Mouse (Mus musculus): ENCODE measurements around the gene Pi4kb.
"Not testable (repeated sequence)": the region's sequence is repeated elsewhere in the genome, so short reads cannot be mapped to it uniquely, and the experiment has no call there.

Pi4kb gene
- long read RNA-seq, experiment 1, partial matches to known transcripts: 2 of 9 reads
- long read RNA-seq, experiment 1, other reads (novel, unspliced or antisense): 4 of 9 reads
- long read RNA-seq, experiment 2, partial matches to known transcripts: 5 of 12 reads
- long read RNA-seq, experiment 2, other reads (novel, unspliced or antisense): 6 of 12 reads

DNA sequence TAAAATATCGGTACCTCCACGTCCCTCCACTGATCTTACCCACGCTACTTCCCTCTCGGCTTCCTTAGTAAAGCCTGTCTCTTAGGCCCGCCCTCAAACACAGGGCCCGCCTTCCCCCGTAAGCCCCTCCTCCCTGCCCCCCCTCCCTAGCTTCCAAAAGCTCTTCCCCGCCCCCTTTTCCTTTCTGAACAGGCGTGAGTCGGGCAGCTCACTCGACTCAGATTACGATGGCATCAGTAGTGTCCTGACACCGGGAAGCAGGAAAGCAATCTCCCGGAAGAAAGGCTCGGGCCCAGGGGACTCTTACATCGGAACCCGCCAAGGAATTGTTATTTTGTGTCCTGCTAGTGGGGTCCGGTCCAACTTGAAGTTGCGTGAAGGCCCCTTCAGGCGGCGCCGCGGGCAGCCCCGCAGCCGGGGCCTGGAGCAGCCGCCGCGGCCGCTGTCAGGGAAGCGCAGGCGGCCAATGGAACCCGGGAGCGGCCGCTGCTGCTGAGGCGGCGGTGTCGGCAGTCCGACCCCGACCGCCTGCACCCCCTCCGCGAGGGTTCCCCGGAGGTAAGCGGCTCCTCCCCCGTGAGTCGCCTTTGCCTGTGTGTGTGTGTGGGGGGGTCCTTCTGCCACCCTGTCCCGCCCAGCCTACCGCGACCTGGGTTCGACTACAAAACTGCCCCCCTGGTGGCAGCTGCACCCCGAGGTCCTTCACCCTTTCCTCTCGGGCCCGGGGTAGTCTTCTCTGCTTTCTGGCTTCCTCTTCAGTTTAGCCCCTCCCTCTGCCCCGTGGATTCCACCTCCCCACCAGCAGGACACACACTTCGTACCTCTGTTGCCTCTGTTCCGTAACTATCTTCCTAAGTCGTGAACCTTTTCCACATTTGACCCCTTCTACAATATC is at the start of gene Pi4kb:
Gene Pi4kb (plus strand): TSS at position 204 of the 895 bp plus-strand sequence.
- intact Hi-C loops (cut with DNase I): no loop called here

DNA sequence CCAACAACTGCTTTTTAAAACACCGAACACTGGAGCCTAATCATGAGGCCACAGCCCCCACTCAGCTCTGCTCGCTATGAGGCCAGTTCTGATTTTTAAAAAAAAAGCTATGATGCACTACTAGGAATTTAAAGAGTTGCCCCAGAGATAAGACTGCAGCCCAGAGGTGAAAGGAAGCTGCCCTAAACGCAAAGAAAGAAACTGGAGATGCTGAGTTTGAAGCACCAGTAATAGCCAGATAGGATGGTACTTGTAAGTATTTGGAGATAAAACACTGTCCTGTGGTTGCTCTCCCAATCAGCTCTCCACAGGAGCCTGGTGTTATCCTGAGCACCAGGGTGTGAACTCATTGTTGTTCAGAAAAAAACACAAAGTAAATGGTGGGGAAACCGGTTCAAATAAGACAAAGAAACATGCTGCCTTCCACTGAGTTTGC is 48.2 kb upstream of the Pi4kb start:
- intact Hi-C loops (cut with DNase I): not testable (repeated sequence)

DNA sequence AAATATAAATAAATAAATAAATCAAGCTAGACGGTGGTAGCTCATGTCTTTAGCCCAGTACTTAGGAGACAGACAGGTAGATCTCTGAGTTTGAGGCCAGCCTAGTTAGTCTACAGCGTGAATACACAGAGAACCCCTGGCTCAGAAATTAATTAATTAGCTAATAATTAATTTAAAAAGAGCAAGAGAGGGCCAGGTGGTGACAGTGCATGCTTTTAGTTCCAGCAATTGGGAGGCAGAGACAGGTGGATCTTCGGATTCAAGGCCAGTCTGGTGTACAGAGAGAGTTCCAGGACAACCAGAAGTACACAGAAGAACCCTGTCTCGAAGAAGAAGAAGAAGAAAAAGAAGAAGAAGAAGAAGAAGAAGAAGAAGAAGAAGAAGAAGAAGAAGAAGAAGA is 45.6 kb upstream of the Pi4kb start:
- intact Hi-C loops (cut with DNase I): not testable (repeated sequence)

DNA sequence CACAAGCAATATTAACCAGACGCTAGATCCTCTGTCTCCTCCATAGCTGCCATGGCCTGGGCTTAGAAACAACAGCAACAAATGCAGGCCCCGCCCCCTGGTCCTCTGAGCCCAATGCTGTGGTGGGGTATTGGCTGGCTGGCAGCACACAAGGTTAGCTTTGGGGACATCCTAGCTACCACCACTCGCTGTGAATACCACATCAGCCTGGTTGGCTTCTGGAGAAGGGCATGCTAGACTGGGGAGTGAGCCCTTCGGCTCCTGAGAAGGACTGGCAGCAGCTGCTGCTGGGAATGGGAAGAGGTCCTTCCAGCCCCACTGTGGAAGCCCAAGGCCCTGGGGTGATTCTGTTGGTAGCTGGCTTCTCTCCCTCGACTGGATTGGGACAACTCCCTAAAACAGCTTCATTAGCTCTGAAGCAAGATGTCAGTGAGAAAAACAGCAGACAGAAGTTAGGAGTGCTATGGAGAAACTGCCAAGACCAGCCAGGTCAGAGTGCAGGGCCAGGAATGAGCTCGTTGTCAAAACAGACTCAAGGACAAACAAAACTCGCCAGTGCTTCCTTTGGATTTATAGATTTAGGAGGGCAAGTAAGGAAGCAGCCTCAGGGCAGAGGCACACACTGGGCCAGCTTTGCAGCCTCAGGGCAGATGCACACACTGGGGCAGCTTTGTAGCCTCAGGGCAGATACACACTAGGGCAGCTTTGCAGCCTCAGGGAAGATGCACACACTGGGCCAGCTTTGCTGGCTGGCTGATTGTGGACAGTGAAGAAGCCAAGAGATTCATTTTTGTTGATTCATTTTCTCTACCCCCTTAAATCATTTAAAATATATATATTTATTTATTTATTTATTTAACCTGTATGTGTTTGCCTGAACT is 43.9 kb upstream of the Pi4kb start:
- intact Hi-C loops (cut with DNase I): not testable (repeated sequence)

DNA sequence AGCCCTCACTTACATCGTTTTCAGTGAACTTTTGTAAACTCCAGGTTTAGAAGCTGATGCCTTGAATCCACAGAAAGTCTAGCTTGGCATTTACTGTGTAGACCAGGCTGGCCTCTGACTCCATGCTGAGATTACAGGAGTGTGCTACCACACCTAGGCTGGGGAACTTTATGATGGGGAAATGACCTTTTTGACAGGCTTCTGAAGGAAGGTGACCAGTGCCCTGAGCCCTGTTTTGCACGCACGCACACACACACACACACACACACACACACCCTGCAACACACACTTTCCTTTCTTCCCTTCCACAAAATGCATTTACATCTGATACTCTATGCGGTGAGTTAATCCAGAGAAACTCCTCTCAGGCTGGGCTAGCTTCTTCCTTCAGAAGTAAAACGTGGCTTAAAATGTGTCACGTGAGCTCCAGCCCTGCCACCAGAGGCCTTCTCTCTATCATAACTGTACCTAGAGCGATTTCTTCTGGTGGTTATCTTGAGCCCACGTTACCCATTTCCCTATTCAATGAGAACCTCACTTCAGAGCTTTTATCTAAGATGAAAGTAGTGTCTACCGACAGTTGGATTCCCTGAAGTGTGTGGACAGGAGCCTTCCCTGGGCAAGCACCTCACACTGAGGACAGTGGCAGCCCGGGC is 43.0 kb upstream of the Pi4kb start:
- intact Hi-C loops (cut with DNase I): not testable (repeated sequence)

DNA sequence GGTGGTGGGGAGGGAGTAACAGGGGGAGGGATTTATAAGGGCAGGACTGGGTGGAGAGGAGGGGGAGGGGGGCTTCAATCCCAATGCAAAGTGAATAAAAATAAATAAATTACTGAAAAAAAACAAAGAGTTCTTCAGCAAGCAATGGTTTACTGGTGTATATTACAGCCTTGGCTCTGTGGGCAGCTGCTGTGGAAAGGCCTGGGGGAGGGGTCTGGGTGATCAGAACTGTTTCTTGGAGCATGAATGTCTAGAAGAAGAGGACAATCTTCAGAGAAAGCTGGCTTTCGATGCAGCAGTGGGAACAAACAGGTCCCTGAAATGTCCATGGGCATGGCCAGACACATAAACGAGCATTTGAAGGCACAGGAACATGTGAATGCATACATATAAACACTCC is 42.3 kb upstream of the Pi4kb start:
- intact Hi-C loops (cut with DNase I): not testable (repeated sequence)

DNA sequence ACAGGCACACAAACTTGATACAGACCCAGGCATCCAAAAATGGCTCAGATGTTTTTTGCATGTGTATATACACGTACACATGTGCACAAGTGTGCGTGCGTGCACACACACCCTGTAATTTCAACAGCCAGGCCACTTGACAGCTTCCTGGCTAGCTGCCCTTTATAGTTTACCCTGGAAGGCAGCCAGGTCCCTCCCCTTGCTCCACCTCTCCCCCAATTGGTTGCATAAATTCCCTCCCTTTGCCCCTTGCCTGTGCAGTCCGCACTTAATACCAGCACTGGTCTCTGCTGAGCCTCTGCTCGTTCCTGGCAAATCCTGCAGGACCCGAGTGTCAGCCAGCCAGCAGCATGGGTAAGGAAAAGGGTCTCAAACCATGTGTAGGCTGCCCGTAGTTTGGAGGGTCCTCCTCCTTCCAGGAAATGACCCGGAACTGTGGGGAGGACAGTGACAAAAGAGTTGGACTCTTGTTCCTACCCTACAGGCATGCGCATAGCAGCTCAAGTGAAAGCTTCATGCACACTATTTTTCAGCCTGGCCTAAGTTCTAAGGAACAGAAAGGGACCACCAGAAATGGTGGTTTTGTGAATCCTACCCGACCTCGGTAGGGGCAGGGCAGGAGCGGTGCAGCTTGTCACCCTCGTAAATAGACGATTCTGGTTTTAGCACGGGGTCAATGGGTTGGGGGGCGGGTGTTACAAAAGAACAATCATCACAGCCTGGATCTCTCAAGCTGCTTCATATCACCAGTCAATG is 41.5 kb upstream of the Pi4kb start, which contains the start of gene Selenbp1:
Gene Selenbp1 (plus strand): TSS at position 248 of the 756 bp plus-strand sequence.
- intact Hi-C loops (cut with DNase I): no loop called here

DNA sequence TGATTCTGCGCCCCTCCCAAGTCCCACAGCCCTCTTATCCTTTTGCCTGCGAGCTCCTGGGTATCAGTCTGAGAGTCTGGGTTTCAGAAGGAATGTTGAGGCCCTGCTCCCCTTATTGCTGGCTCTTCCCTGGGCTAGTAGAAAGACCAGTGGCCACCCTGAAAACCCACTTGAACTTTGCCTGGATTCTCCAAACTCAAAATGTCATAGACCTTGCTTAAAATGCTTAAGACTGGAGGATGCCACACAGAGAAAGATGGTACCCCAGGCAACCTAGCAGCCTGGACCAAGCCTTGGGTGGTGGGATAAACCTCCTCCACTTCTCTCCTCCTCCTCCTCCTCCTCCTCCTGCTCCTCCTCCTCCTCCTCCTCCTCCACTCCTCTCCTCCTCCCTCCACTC is 40.9 kb upstream of the Pi4kb start:
- intact Hi-C loops (cut with DNase I): not testable (repeated sequence)

DNA sequence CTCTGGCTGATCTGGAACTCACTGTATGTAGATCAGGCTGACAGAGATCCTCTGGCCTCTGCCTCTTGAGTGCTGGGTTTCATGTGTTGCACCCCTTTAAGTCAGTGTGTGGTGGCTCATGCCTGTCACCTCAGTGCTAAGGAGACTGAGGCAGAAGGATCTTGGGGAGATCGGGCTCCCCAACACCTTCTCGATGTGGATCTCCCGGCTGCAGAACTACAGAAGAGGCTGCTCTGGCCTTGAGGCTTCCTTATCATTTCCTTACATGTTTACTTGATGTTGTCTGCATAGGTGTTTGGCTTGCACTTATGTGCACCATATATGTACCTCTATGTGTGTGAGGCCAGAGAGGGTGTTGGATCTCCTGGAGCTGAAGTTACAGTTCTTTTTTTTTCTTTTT is 40.0 kb upstream of the Pi4kb start:
- intact Hi-C loops (cut with DNase I): not testable (repeated sequence)

DNA sequence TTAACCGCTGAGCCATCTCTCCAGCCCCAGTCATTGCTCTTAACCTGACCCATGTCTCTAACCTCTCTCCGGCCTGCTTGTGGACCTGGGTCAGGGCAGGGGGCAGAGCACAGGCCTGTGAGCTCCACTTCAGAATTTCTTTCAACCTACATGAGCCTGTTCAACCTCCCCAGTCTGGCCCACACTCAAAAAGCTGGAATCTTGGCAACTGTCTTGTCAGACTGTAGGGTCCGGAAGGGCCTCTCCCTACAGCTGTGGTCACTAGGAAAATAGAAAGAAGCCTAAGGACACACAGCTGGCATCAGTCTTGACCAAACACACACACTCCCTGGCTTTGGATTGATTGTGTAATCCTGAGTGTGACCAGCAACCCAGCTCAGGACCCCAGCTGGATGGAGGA is 39.2 kb upstream of the Pi4kb start:
- intact Hi-C loops (cut with DNase I): not testable (repeated sequence)

DNA sequence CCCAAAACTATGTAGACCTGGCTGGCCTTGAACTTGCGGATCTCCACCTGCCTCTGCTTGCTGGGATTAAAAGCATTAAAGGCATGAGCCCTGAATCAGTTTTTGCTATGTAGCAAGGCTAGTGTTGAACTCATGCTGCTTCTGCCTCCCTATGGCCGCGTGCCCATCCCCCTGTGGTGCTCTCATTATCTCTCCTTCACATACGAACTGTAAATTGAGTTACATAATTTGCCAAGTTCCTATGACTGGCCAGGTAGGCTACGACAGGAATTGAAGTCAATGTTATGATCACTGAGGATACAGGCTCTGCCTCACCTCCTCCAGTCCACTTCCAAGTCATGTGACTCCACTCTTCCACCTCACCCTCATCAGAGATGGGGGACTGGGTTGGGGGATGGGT is 38.4 kb upstream of the Pi4kb start:
- intact Hi-C loops (cut with DNase I): not testable (repeated sequence)

DNA sequence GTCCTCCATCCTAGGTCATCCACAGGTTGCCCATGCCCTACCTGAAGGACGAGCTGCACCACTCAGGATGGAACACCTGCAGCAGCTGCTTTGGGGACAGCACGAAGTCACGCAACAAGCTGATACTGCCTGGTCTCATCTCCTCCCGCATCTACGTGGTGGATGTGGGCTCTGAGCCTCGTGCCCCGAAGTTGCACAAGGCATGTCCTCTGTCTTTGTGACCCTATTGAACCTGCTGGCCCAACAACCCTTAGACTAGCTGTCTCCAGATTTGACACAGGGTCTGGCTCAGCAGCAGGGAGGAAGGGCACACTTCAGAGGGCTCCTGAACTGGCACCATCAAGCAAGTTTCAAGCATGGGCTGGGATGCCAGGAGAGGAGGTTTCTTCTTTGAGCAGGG is 37.3 kb upstream of the Pi4kb start:
- intact Hi-C loops (cut with DNase I): not testable (repeated sequence)

DNA sequence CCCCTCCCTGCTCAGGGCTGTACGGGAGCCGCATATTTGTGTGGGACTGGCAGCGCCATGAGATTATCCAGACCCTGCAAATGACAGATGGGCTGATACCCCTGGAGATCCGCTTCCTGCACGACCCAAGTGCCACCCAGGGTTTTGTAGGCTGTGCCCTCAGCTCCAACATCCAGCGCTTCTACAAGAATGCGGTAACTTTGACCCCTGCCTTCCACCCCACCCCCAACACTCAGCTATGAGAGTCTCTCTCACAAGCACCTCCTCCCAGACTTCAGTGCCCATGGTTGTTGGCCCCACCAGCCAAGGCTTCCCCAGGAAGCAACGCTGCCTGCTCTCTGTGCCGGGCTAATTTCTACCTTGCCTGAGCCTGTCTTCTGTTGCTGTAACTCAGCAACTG is 34.5 kb upstream of the Pi4kb start:
- intact Hi-C loops (cut with DNase I): not testable (repeated sequence)

DNA sequence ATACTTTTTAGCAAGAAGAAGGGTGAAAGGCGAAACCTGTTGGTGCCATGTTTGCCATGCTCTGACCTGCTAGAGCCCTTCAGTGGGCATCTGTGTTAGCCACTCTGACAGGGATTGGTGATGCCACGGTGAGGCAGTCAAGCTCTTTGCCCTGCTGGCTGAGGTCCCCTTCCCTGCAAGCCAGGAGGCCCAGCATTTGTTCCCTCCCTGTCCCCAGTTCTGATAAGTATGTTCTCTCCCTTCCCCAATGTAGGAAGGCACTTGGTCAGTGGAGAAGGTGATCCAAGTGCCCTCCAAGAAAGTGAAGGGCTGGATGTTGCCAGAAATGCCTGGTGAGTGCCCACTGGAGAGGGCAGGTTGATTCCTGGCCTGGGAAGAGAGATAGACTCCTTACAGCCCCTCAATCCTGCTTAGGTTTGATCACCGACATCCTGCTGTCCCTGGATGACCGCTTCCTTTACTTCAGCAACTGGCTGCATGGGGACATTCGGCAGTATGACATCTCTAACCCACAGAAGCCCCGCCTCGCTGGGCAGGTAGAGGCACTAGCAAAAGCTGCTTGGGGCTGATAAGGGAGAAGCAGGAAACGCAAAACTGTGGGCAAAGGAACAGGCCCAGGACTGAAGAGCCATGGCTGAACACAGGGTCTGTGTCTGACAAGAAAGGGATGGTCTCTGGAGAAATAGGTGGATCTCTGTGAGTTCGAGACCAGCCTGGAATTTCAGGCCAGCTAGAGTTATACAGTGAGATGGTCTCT is 32.1 kb upstream of the Pi4kb start:
- intact Hi-C loops (cut with DNase I): not testable (repeated sequence)

DNA sequence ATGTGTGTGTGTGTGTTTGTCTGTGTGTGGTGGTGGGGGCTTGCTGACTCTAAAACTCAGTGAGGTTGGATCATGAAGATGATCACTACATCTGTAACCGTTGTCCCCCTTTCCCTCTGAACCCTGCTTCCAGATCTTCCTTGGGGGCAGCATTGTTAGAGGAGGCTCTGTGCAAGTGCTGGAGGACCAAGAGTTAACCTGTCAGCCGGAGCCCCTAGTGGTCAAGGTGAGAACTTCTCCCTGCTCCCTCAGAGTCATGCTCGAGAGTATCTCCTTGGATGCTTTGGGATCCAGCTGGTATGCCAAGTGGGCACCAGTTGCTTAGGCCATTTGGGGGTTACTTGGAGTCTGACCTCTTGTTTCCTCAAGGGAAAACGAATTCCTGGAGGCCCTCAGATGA is 30.8 kb upstream of the Pi4kb start:
- intact Hi-C loops (cut with DNase I): not testable (repeated sequence)

DNA sequence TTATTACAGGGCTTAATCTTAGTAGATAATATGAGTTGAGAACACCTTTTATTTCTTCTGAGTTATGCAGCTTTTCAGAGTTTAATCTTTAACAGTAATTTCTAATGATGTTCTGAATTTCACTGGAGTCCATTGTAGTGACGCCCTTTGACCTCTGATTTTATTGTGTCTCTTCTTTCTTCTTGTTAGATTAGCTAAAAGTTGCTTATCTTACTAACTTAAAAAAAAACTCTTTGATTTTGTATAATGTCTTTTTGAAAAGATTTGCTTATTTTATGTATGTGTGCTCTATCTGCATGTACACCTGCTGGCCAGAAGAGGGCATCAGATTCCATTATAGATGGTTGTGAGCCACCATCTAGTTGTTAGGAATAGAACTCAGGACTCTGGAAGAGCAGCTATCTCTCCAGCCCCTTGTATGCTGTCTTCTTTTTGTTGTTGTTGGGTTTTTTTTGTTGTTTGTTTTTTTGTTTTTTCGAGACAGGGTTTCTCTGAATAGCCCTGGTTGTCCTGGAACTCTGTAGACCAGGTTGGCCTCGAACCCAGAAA is 26.4 kb upstream of the Pi4kb start:
- intact Hi-C loops (cut with DNase I): loop anchor here (2.0 kb wide), 1 partner anchor 47 kb away; no protein-coding TSS in a partner anchor

DNA sequence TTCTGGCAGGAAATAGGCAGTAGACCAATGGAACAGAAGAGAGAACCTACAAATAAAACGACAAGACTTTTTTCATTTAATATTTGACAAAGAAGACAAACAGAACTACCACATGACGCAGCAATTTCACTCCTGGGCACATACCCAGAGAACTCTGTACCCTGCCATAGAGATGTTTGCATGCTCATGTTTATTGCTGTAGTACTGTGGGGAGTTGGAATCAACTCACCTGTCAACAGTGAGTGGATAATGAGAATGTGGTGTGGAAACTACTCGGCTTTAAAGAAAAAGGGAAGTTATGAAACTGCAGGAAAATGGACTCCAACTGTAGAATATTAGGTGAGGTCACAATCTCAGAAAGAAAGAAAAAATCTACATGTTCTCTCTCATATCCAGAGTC is 24.9 kb upstream of the Pi4kb start:
- intact Hi-C loops (cut with DNase I): loop anchor here (2.0 kb wide), 1 partner anchor 45 kb away; no protein-coding TSS in a partner anchor

DNA sequence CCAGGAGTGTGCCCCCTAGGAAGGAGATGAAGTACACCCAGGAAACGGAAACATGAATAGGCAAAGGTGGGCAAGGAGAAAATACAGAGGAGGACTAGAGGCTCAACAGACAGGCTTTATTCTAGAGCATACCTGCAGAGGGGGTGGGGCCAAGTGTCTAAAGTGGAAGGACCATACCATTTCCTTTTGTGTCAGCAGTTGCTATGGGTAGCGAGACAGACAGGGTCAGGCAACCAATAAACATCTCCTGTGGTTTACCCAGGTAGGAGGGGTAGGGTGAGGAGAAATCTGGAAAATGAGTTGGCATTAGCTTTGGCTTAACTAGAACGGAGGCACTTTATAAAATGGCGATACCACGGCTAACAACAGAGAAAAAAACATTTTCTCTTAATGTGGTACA is 21.7 kb upstream of the Pi4kb start:
- intact Hi-C loops (cut with DNase I): no loop called here

DNA sequence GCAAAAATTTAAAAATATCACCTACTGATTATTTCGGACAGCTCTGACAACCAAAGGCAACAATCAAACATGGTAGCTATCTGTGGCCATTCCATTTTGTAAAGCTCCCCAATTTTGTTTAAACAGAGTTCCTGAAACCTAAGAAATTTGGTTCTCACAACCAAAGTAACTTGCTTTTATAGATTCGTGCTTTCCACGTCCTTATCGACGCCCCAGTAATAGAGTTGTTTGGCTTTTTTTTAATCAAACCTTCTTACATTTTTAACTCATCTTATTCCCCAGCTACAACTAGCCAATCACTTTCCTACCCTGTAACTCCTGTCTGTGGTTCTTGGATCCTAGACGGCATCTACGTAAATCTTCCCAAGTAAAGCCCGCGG is 21.2 kb upstream of the Pi4kb start:
- intact Hi-C loops (cut with DNase I): no loop called here
